Mouse (Mus musculus) lung, postnatal 4 days (tissue): ENCODE measurements at regions not wholly inside any gene's neighbourhood (a gene's known extent, or its start where the extent isn't known, plus 50 kb on each side); places are given as distances from the start of the nearest gene placed in this dataset.

Source experiments
- DNase-seq, 2 experiments: peaks; one replicate each; pipeline ENCODE4 v3.0.0; 2021

DNA sequence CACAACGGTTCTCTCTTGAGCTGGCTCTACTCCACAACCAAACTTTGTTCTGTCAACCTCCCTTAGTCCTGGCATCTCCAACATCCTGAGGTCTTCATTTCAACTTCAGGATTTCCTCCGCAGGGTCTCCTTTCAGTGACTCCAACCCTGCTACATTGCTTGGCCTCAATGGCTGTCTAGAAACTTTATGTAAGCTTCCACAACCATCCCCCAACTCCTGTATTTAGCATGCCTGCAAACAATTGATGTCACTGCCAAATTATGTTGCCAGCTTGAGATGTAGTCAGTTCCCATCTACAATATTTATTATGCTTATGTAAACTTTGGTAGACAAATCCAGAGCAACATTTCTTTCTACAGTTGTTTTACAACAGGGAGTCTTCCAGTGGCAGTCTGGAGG lies 336.4 kb upstream of the Meis1 start:
- DNase-seq, result peak in 1 of 2 experiments; percentile 11

DNA sequence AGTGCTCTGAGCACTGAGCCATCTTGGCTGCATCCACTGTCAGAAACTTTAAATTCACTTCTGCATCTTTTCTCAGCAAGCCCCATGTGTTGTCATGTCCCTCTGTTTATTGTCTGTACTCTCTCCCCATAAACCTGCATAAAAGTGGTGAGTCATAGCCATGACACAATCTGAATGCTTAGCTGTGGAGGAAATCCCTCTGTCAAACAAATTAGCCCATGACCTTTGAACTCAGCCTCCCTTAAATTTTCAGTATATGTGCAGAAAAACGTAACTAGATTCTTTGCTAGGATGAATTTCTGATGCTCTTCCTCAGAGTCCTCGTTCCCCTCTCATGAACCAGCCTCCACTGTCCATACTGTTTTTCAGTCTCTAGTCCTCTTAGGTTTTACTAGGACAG lies 337.4 kb upstream of the Meis1 start:
- DNase-seq, result no peak

DNA sequence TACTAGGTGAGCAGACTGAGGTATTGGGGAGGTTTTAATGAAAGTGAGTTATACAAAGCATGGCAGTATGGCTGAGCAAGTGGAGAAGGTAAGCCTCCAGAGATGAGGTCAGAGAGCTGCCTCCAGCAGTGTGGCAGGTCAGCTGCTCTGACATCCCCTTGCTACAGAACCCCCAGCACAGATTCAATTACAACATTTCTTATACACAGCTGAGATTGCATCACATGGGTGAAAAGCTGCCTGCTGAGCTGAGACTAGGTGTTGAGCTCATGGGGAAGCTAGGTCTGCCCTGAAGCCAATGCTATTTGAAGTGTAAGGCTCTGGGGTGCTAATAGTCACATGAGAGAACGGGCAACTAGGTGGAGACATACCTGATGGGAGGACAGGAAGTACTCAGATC lies 350.4 kb upstream of the Meis1 start:
- DNase-seq, result no peak

DNA sequence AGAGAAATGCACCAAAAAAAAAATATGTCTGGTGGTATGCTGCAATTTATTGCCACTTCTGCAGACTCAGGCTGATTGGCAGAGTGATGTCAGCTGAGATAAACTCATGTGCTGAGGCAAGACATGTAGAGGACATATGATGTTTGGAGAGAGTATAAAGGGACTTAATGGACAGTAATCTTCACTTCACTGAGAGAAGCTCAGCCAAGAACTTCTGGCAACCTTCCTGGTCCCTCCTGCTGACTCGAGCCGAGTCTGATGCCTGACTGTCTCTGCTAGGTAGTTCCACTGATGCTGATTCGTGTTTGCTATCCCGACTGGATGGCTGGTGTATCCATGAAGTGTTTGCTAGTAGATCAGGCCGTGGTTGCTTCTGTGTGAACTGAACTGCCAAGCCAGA lies 354.7 kb upstream of the Meis1 start:
- DNase-seq, result no peak

DNA sequence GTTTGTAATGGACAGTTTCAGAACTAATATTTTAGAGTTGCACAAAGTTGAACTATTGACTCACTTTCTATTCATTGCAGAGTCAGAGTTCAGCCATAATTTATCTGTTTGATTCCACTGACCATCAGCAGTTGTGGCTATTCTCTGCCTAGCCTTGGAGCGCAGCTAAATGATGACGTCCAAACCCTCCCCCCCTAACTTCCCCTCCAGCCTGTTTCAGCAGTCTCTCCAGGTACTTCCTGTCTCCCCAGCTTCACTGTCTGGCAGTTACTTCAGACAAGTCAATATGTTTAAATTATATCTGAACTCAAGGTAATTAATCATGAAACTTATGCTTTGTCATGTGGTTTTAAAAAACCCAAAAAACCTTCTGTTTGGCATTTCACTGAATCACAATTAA lies 362.1 kb upstream of the Meis1 start:
- DNase-seq, result no peak

DNA sequence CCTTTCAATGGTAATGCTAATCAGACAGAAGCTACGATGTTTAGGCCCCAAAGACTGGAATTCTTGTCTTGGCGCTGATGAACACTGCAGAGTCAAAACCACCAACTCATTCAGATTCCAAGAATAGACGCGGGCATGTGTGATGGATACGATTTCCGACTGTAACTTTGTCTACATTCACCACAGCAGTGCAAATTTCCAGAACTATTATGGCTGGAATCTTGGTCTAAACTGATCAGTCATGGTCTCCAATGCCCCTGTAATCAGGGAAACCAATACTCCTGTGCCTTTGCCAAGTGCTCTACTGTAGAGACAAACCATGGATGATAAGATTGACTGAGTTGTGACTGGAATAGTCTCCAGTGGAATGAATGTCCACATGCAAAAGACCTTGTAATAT lies 370.4 kb upstream of the Meis1 start:
- no peak for DNase-seq

DNA sequence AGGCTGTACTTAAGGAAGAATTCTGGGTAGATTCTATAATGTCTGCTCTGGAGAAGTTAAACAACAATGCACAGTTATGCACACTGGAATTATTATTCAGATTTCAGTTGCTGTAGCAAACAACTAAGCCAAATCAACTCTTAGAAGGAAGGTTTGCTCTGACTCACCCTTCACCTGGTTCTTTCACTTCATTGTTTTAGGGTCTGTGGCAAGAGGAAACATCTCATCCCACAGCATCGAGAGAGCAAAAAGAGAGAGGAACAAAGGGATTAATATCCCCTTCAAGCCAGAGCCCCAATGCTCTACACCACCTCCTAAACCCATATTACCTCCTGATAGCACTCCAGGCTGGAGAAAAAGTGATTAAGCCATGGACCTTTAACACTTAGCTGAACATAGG lies 373.4 kb upstream of the Meis1 start:
- DNase-seq, result no peak

DNA sequence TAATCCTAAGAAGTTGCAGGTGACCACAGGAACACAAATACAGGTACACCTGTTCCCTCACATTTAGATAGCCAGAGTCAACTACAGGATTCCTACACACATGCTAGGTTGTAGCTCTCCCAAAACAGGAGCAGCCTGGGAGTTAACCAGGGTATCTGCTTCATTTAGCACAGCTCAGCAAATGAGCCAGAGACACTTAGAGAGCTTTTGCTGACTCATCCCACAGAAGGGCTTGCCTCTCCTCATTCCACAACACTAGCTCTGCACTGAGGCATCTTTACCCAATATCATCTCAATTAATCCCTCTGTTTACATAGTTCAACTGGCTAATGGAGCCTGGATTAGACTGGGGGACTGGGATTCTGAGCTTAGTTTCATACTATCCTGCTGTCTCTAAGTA lies 375.6 kb upstream of the Meis1 start:
- DNase-seq, result no peak

DNA sequence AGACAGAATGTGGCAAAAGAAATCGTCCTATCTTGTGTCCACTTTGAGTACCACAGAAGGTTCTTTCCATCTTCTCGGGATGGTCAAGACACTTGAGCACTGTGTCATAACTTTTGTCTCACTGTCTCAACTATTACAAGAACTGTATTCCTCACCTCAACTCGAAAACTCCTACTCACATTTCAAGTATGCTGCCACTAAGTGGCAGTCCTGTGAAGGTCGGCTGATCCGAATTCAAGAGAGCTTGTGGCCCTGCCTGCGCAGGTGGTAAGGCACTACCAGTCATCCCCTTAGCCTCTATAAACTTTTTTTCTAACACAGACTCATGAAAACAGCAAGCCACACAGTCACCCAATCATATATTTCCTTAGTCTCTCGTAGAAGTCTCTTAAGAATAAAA lies 381.6 kb upstream of the Meis1 start:
- no peak for DNase-seq

DNA sequence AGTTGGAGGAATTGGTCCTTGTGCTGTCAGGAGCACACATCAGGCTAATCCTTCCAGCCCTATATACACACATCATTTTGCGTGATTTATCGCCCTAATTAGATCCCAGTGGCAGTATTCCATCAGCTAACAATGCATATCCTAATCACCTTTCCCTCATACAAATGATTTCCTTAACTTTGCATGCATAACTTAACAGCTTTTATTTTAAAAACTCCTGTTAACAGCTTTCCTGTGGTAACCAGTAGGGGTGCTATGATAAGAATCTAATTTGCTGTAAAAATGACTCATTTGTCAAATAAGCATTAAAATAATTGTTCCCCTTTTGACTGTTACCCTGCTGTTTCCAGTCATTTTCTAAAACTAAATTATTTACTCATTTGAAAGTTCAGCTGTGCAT lies 401.4 kb upstream of the Meis1 start:
- DNase-seq, result no peak

DNA sequence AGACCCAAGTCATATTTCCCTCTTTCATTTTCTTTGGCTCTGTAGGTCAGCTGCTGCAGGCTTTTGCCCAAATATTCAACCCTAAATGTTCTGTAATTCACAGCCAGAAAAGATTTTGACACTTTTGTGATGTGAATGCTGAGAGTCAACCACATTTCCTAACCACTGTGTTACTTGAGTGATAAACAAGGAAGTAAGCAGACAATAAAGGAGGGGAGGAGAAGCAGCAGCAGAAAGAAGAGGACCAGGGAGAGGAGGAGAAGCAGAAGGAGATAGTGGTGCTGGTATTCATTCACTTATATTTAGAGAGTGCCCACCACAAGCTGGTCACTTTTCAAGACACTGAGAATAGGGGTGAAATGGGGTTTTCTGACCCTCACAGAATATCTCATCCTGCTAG lies 404.5 kb upstream of the Meis1 start:
- no peak for DNase-seq

DNA sequence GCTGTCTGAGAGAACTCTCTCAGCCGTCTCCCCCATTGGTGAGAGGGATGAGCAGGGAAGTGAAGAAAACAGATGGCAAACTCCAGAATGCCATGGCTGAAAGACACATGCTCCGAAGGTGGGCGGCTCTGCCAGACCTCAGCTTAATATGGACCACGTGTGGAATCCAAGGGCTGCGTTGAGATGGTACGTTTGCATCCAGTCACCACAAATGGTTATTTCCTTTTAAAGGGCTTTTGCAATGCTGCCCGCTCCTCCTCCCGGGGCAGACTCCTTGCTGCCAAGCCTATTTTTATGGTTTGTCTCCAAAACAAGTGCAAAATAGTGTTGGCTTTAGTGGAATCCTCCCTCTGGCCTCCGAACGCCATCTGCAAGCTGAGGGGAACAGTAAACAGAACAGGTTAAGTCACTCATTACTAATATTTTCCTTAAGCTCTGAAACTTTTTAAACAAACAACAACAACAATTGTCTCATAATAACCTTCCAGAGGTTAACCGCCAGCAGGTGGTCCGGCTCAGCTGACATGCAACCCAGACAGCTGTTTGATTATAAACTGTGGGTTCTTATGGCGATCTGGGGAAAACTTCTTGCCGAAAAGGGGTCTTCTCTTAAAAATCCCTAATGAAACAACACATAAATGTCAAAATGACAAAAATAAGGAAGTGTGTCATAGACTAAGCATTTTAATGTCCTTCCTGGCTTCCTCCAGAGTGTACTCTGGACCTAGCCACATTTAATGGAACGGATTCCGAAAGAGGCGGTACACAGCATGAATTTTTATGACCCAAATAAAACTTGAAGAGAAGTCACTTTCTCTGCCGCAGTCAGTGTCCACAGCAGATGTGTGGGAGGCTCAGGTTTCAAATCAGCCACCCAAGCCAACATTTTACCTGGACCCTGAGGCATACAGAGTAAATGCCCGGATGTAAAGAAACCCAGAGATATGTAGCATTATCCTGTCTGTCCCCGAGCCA lies 405.3 kb upstream of the Meis1 start:
- DNase-seq, result peak; percentile 7 to 39

DNA sequence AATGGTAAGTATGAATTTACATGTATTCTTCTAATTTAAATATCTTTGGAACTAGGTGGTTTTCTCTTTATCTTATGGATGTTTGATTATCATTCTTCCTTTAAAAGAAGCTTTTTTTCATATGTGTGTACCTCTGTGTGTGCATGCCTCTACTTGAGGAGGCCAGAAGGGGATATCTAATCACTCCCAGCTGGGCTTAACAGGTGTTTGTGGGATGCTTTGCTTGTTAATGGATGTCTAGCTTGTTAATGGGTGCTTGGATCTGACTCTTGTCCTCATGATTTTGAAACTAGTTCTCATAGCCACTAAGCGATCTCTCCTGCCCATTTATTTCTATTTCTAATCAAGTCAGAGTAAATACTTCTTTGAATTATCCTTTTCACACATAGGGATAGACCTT lies 408.8 kb upstream of the Meis1 start:
- DNase-seq, result no peak

DNA sequence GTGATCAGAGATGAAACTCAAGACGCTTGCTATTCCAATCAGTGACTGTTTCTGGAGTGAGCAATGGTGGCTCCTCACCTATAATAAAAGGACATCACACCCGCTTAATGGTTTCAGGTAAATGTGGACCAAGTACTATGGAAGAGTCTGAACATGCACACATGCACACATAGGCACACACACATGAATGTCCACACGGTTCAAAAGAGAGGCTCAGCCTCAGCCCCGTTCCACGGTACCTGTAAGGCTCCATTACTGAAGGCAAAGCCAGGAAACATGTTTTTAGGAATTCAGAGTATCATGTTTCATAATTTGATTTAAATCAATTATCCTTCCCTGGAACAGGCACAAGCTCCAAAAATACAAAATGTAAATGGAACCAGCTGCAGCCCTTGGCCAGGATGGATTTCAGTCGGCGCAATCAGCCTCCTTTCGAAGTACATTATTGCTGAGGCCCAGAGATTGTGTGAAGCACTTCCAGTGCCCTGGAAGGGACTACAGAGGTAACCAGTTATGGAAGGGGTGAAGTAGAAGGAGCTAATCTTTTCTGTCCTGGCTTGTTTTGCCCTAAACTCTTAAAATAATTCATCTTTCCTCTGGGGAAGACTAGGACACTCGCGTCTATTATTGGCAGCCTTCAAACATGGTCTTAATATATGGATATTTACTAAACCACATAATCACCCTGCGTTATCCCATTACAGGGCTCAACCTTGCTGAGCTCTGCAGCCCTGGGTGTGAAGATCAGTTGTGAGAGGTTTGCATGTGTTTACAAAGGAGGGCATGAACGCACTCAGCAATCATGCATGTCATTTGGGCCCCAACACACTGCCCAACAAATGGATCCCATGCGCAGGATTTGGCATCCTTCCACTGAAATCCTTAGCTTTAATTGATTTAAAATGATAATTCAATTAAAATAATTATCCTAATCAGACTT lies 415.2 kb upstream of the Meis1 start:
- DNase-seq, result no peak

DNA sequence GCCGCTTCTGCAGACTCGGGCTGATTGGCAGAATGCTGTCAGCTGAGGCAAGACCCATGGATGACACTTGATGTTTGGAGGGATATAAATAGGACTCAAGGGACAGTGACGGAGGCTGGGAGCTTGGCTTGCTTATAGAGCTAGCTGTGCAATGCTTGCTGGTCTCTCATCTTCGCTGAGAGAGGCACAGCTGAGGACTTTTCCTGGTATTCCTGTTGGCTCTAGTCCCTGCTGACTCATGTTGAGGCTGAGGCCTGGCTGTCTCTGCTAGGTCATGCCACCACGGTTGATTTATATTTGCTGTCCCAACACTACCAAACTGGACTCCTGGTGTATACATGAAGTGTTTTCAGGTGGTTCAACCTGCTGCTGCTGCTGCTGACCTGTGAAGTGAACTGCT lies 419.6 kb upstream of the Meis1 start:
- no peak for DNase-seq

DNA sequence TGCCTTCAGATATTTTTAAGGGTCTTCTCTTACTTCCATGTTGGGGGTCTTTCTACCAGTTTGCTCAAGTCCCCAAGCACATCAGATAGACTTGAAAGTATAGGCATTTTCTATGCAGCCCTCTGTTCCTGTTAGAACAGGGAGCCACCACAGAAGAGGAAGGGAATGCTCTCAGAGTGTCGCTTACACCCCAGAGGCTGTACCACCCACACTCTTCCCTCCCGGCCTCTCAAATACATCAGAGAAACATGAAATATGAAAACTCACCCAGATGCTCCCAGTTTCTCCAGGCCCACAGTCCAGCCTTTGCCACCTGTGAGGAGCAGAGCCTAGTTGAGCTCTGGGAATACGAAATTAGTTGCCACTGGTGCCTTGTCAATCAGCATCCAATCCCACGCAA lies 423.2 kb upstream of the Meis1 start:
- DNase-seq, result no peak

DNA sequence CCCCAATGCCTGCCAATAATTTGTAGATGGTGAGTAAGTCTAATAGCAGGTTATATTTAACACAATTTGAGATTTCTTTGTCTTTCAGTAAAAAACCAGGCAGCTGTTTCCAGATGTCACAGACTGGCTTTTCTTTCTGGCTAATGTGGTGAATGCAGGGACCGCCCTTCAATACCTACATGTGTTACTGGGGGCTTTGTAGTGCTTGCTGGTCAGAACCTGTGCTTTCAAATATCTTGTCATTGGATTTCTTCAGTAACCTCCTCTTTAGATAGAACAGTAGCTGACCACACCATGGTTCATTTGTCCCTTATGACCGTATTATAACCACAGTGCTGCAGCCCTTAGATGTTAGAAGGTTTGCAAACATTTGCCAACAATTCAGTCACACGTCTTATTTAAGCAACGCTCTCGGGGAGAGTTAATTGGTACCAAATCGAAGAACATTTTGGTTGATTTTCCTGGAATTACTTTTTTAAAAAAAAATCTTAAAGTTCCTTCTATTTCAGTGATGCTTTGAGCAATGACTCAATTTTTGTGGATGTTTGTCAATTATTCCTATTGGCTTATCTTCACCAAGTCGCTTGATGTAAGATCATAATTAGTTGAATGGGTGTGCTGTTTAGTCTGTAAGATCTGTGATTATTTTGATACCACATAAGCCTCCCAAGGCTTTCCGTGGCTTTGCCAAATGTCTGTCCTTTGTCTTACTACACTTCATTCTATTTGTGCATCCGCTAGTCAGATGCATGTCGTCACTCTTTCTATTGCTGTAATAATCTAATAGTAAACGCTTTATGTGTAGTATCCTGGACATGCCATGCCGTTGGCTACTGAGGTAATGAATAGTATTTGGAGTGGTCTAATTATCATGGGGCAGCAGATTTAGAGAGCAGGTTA lies 436.9 kb upstream of the Meis1 start:
- DNase-seq, result no peak

DNA sequence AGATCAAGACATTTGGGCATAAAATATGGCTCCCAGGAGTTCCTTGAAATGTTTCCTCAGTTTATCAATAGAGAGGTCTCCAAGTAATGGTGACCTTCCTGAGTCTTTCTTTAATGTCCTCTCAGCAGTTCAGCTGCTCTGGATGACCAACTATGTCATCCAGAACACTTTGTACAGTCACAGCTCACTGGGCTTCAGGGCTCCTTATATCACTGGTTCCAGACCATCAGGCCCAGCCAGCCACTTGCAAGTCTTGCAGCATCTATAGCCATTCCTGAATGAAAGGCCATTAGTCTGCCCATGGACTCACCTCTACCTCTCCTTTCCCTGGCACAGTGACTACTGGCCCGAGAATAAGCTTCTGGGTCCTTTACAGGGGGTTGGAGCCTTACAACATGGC lies 437.8 kb upstream of the Meis1 start:
- DNase-seq, result no peak

DNA sequence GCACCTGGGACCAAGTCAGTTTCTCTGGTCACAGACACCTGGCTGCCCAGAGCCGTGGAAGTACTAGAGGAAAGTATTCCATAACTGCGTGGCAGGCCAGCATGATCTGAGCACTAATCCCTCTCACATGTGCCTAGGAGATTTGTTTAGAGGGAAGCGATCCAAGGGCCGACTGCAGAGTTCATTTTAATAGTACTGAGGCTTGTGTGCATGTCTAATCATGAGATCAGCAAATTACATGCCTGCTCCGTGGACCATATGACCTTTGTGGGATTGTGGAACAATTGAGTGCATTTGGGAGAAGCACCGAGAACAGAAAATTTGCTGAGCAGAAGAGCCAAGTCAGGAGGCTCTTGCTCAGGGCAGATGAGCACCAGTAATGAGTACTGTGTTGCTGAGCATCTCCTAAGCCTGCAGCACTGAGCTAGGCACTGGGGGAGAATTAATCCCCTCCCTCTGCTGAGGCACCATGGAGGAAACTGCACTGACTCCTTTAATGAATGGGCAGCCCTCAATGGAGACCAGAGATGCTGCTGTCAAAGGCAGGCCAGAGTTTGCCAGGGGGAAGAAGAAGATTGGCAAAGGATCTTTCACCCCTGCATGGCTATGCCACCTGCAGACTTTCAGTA lies 445.1 kb upstream of the Meis1 start:
- DNase-seq, result no peak

DNA sequence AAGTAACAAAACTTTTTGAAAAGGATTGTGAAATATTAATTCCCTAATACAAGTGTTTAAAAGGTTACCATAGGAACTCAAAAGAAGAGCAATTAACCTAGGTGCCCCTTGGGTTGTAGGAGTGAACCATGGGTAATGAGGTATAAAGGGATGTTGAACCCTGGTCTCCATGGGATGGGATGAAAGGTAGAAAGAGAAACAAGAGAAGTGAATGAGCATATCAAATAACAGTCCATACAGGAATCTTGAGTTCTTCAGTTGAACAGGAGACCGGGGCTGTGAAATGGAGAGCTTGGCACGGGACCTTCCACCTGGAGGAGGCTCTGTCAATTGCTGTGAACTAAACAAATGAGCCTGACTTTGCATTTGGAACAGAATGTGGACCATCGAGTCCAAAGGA lies 449.6 kb upstream of the Meis1 start:
- no peak for DNase-seq

DNA sequence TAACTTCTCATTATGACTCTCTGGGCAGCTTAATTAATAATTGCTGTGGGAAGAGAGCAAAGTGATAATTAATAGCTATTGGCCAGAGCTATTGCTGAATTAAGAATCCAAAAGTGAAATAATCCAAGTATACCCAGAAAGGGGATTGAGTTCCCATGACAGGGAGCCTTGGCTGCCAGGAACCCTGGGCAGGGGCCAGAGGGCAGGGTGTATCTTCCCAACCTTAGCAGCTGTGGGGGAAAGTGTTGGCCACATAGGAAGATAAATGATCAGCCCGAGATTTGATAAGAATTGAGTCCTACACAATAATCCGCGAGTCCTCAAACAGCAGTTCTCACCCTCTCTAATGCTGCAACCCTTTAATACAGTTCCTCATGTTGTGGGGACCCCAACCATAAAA lies 450.0 kb upstream of the Meis1 start:
- no peak for DNase-seq

DNA sequence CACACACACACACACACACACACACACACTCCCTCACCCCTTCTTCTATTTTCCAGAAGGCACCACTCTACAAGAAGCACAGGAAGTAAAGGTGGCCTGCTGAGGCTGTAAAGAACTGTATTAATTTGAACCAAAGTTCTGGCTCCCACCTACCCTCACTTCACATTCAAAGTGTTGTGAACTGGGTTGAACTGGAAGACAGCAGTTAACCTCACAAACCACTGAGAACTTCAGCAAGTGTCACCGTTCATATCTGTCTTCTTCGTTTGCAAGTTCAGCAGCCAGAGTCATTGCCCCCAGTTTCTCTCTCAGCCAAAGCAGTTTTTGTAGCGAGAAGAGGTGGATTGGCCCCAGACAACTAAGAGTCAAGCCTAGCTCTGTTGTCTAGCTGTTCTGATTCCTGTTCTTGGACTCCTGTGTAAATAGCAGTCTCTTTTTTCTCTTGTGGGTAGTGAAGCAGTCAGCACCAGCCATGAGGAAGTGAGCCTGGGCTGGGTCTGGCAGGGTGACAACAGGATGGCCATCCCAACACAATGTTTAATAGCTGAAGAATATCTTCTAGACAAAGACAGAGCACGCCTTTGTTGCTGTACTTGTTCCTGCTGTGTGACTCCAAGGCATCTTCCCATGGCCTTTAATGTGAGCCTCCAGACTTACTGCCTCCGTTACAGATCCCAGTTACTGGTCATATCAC lies 452.0 kb upstream of the Meis1 start:
- peak; percentile 32 to 58 for DNase-seq
